Mouse (Mus musculus): ENCODE measurements around the gene Zfp712.

DNA sequence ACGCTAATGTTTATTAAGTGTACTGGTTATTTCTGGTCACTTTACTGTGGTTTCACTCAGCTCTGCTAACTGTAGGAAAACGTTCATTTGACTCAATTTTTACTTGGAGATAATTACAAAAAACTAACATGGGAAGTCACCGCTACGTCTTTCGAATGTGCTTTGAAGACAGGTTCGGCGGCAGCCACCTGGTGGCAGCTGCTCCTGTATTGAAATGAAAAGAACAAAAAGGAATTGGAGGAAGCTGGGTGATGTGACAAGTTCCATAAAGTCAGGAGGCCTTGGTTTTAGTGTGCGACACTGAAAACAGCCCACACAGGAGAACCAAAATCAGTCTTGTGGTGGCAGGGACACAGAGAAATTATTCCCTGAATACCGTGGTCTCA lies 47.8 kb upstream of the Zfp712 start:
- TF ChIP-seq CTCF (IDR thresholded peaks at IDR 0.05; ENCODE audit: extremely low read depth, insufficient read depth, insufficient read length, insufficient replicate concordance): peak; percentile 24; the same call in 1 of the 2 replicates
- TF ChIP-seq POLR2A (IDR thresholded peaks at IDR 0.05; ENCODE audit: low read depth, low read length): no peak
